Mouse (Mus musculus) lung, embryonic 16.5 days (tissue): Measurements from ENCODE around the gene Fam213b. TPM values are rescaled to one million over a fixed set of nuclear protein-coding genes. Genes with fewer than 3 reads are reported as not detected.

Source experiments
- ATAC-seq: fragments of 200-750 bp; cut with Nextera tagmentation; 2 replicates; pipeline ENCODE4 v1.8.0; 2017; ENCODE audit warnings: low read depth, mild to moderate bottlenecking, moderate library complexity
- H3K27ac ChIP-seq: fragments of 300-500 bp; sonication (generic); 2 replicates; pipeline ENCODE4 v1.5.1; 2014; ENCODE audit warnings: mild to moderate bottlenecking, control low read depth, low read length
- H3K27me3 ChIP-seq: fragments of 300-500 bp; sonication (generic); 2 replicates; pipeline ENCODE4 v1.6.1; 2014; ENCODE audit warnings: low read depth, low read length, mixed read lengths; ENCODE audit not compliant: control insufficient read depth, insufficient read depth
- H3K36me3 ChIP-seq: fragments of 300-500 bp; sonication (generic); 2 replicates; pipeline ENCODE4 v1.6.1; 2014; ENCODE audit warnings: low read length; ENCODE audit not compliant: control insufficient read depth, insufficient read depth
- H3K4me1 ChIP-seq: fragments of 300-500 bp; sonication (generic); replicated peaks from 2 replicates; pipeline ENCODE4 v1.6.1; 2014; ENCODE audit warnings: low read length, mixed read lengths; ENCODE audit not compliant: control insufficient read depth, insufficient read depth
- H3K4me2 ChIP-seq: fragments of 300-500 bp; sonication (generic); 2 replicates; pipeline ENCODE4 v1.6.1; 2014; ENCODE audit warnings: low read depth, low read length, control low read depth
- H3K4me3 ChIP-seq: fragments of 300-500 bp; sonication (generic); 2 replicates; pipeline ENCODE4 v1.5.1; 2014; ENCODE audit warnings: mild to moderate bottlenecking, low read length, control low read depth
- H3K9ac ChIP-seq: fragments of 300-500 bp; sonication (generic); 2 replicates; pipeline ENCODE4 v1.6.1; 2014; ENCODE audit warnings: low read length, control low read depth
- H3K9me3 ChIP-seq: fragments of 300-500 bp; sonication (generic); 2 replicates; pipeline ENCODE4 v1.6.1; 2016; ENCODE audit warnings: low read length; ENCODE audit not compliant: control insufficient read depth
- WGBS: fragments of 180-500 bp; shearing (Covaris S2); extraction: QIAGEN DNeasy Blood & Tissue Kit; methylation state at CpG from one replicate; pipeline ENCODE4 v1.1.7; 2014; 5-methylcytosine and 5-hydroxymethylcytosine counted together
- polyA plus RNA-seq: library from polyadenylated mRNA; unstranded; fragments of >200 nt; fragmentation: Nextera tagmentation; extraction: Ambion mirVana; gene quantifications from 2 replicates; pipeline ENCODE4 v1.2.1, GENCODE M21; 2015

The Fam213b gene
- polyA plus RNA-seq, result 31.4 and 34.6 TPM in 2 replicates

- Histone ChIP-seq H3K9ac (peak within 1 kb of the TSS; percentile 80), H3K27me3 (no peaks in the 10 kb centered on the region), H3K36me3 (no peaks in the 10 kb centered on the region), H3K4me3 (peak within 1 kb of the TSS; percentile 67), H3K27ac (peak within 1 kb of the TSS; percentile 41), H3K4me2 (peak within 1 kb of the TSS; percentile 98), H3K4me1 (peaks cover 14% of the 10 kb centered on the region; the same call in 1 of the 2 replicates), H3K9me3 (no peaks in the 10 kb centered on the region)
- peak; percentile 99 for ATAC-seq
- WGBS, result 2% methylated on average over 43 of the region's 43 CpGs
These were observed at the start of gene Fam213b for GRCm38 (mm10) chr4:154898506-154899446. Gene Fam213b (minus strand): TSS chr4:154899135.

- H3K4me2 ChIP-seq, result no peak overlapping the region
- no peaks in the 10 kb centered on the region for H3K9me3 ChIP-seq
- peaks cover 9% of the 10 kb centered on the region; the same call in 1 of the 2 replicates for H3K4me1 ChIP-seq
- H3K9ac ChIP-seq, result no peak overlapping the region
- no peak overlapping the region for H3K4me3 ChIP-seq
- H3K27me3 ChIP-seq, result peaks cover 42% of the 10 kb centered on the region
- ATAC-seq, result peak; percentile 26
- peak overlapping the region; percentile 35; the same call in 1 of the 2 replicates for H3K27ac ChIP-seq
- no peaks in the 10 kb centered on the region for H3K36me3 ChIP-seq
- 32% methylated on average over 14 of the region's 14 CpGs for WGBS
These were observed 49.4 kb upstream of the Fam213b start for GRCm38 (mm10) chr4:154948066-154948939.

DNA sequence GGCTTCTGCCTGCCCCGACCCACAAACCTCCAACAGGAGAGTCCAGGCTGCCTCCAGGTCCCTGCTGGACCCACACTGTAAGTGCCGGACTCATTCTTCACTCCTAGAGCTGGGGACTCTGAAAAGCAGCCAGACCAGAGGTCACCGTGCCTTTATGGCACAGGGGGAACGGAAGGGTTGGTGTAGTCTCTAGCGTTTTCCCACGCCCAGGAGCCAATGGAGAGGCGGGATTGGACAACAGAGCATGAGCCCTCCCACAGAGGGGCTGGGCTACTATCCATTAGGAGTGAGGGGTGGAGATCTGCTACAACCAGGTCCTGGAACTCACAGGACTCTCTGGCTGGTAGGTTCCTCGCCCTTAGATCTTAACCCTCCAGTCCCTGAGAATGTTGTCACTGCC, 47.4 kb upstream of the Fam213b start:
- H3K4me3 ChIP-seq, result peak overlapping the region; percentile 38
- H3K9me3 ChIP-seq, result no peaks in the 10 kb centered on the region
- peaks cover 22% of the 10 kb centered on the region for H3K27me3 ChIP-seq
- 2% methylated on average over 8 of the region's 8 CpGs for WGBS
- H3K27ac ChIP-seq, result no peak overlapping the region
- peak; percentile 87 for ATAC-seq
- no peaks in the 10 kb centered on the region for H3K36me3 ChIP-seq
- H3K4me1 ChIP-seq, result peaks cover 9% of the 10 kb centered on the region; the same call in 1 of the 2 replicates
- peak overlapping the region; percentile 60 for H3K4me2 ChIP-seq
- H3K9ac ChIP-seq, result peak overlapping the region; percentile 38

GRCm38 (mm10) chr4:154944121-154944590, 45.2 kb upstream of the Fam213b start:
- H3K36me3 ChIP-seq, result no peaks in the 10 kb centered on the region
- 23% methylated on average over 2 of the region's 2 CpGs for WGBS
- no peak overlapping the region for H3K27ac ChIP-seq
- H3K4me3 ChIP-seq, result no peak overlapping the region
- no peaks in the 10 kb centered on the region for H3K9me3 ChIP-seq
- peaks cover 7% of the 10 kb centered on the region for H3K27me3 ChIP-seq
- H3K4me2 ChIP-seq, result no peak overlapping the region
- H3K9ac ChIP-seq, result no peak overlapping the region
- ATAC-seq, result peak; percentile 82
- H3K4me1 ChIP-seq, result peaks cover 7% of the 10 kb centered on the region; the same call in 1 of the 2 replicates

DNA sequence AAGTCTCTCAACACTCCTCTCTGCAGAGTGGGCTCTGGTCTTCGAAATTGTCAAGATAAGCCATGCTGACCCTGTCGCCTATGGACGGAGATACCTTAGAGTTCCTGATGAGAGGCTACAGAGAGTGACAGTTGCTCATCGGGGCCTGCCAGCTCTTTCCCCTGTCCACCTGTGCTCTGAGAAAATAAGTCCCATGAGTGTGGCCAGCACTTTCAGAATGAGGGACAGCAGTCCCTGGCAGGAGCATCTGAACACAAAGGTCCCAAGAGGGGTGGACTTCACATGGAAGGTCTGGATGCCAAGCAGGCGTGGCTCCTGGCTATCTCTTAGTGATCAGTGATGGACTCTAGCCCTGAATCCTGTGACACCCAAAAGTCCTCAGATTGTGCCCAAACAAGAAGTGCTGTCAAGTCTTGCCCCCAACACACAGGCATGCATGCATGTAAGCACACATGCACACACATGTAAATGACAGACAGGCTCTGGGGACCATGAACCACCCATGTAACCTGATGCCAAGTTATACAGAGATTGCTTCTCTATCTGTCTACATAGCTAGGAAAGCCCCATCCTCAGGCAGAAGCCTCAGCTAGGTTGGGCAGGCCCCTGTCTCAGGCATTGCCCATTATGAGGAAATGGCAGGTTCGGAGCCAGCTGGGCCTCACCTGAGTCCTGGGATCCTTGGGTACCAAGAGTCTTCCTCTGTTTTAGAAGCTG, 44.5 kb upstream of the Fam213b start:
- Histone ChIP-seq H3K4me2 (no peak overlapping the region), H3K4me3 (no peak overlapping the region), H3K4me1 (peaks cover 7% of the 10 kb centered on the region; the same call in 1 of the 2 replicates), H3K27ac (no peak overlapping the region), H3K9ac (no peak overlapping the region), H3K9me3 (no peaks in the 10 kb centered on the region), H3K36me3 (no peaks in the 10 kb centered on the region), H3K27me3 (peaks cover 2% of the 10 kb centered on the region; the same call in 1 of the 2 replicates)
- ATAC-seq, result no peak
- WGBS, result 81% methylated on average over 6 of the region's 6 CpGs

DNA sequence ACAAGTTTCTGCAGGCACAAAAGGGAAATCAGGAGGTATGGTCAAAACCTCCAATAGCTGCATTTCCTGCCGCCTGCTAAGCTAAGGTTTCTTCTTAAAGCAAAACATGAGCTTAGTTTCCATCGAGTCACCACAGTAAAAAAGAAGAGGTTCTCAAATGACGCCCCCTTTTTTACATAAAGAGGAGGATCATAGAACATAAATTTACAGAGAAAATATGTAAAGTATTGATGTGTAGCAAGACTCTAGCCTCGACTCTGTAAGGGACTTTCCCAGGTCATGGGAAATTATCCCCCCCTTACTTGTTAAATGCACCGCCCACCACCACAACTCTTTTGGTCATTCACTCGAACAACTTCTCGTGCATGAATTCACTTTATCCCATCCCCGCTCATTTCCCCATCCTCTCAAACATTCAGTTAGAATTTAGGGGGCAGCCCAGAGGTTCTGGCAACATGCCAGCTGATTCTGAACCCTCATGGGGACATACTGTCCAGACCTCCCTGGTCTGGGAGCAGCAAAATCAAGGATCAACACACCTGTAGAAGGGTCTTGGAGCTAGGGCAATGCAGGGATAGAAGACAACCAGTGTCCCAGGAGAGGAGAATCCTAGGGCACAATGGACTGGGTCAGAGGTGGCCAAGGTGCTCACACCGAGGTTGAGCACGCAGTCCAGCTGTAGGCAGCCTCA, 43.8 kb upstream of the Fam213b start:
- Histone ChIP-seq H3K4me3 (no peak overlapping the region), H3K4me1 (peaks cover 4% of the 10 kb centered on the region; the same call in 1 of the 2 replicates), H3K27me3 (no peaks in the 10 kb centered on the region), H3K9me3 (no peaks in the 10 kb centered on the region), H3K27ac (no peak overlapping the region), H3K4me2 (no peak overlapping the region), H3K9ac (no peak overlapping the region), H3K36me3 (no peaks in the 10 kb centered on the region)
- WGBS, result 77% methylated on average over 10 of the region's 10 CpGs
- ATAC-seq, result no peak

DNA sequence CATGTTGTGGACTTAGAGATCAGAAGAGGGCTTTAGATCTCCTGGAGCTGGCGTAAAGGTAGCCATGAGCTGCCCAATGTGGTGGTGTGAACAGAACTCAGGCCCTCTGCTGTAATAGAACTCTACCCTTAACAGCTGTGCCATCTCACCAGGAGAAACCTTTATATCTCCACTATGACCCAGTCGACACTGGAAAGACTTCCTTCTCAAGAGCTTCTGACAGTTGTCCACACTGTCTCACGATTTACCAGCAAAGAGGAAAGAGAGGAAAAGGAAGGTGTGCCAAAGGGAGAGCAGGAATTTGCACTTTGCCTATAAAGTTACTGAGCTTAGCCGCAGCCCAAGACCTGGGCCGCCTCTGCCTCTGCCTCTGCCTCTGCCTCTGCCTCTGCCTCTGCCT, 42.9 kb upstream of the Fam213b start:
- Histone ChIP-seq H3K4me3 (no peak overlapping the region), H3K27me3 (no peaks in the 10 kb centered on the region), H3K36me3 (no peaks in the 10 kb centered on the region), H3K27ac (no peak overlapping the region), H3K4me1 (peaks cover 4% of the 10 kb centered on the region; the same call in 1 of the 2 replicates), H3K4me2 (no peak overlapping the region), H3K9me3 (no peaks in the 10 kb centered on the region), H3K9ac (no peak overlapping the region)
- ATAC-seq, result no peak
- 86% methylated on average over 5 of the region's 5 CpGs for WGBS

- H3K27ac ChIP-seq, result no peak overlapping the region
- no peak for ATAC-seq
- H3K36me3 ChIP-seq, result no peaks in the 10 kb centered on the region
- H3K4me1 ChIP-seq, result no peaks in the 10 kb centered on the region
- H3K9me3 ChIP-seq, result no peaks in the 10 kb centered on the region
- no peak overlapping the region for H3K9ac ChIP-seq
- no peaks in the 10 kb centered on the region for H3K27me3 ChIP-seq
- no peak overlapping the region for H3K4me3 ChIP-seq
- H3K4me2 ChIP-seq, result no peak overlapping the region
- 82% methylated on average over 2 of the region's 2 CpGs for WGBS
These were observed 41.2 kb upstream of the Fam213b start for GRCm38 (mm10) chr4:154940156-154940555.
